Comparison of ENCODE assay signal across 20 mouse cellular contexts in genomic region chr4:110106620-110107243, GRCm38 (mm10).
A peak's percentile ranks its signal among the peaks of the same experiment; 100 is the strongest.
DNase-seq lines count a peak whose midpoint lies in the region; ATAC-seq and TF ChIP-seq lines count a peak whose summit lies in the region.
"Had no signal": no experiment of that assay in that cellular context is flagged by ENCODE, and none has a peak within 500 bp of the region (broad histone marks: within the 10 kb centered on the region; RNA-seq: fewer than 3 reads in every experiment).

No protein-coding gene starts in this region.

- H3K9ac ChIP-seq in forebrain, postnatal 0 days = no peak overlapping the region
- no peak overlapping the region for H3K9ac ChIP-seq in hindbrain, embryonic 13.5 days
- no peak overlapping the region for H3K9ac ChIP-seq in hindbrain, embryonic 11.5 days (ENCODE audit: low read depth, low read length)
- no peak overlapping the region for H3K9ac ChIP-seq in neural tube, embryonic 12.5 days

- H3K27me3 ChIP-seq in forebrain, postnatal 0 days (ENCODE audit: insufficient read depth, low read length) = no peaks in the 10 kb centered on the region
- H3K27me3 ChIP-seq in forebrain, embryonic 10.5 days (ENCODE audit: poor library complexity, severe bottlenecking) = no peaks in the 10 kb centered on the region
- no peaks in the 10 kb centered on the region for H3K27me3 ChIP-seq in hindbrain, embryonic 13.5 days
- H3K27me3 ChIP-seq in hindbrain, embryonic 11.5 days (ENCODE audit: control insufficient read depth, insufficient read depth, low read length) = no peaks in the 10 kb centered on the region
- H3K27me3 ChIP-seq in neural tube, embryonic 12.5 days (replicated peaks) = no peaks in the 10 kb centered on the region

- DNase-seq in forebrain, postnatal 0 days = no peak
- no peak for DNase-seq in forebrain, embryonic 10.5 days (ENCODE audit: extremely low spot score, low spot score)
- no peak for DNase-seq in hindbrain, embryonic 11.5 days (ENCODE audit: low spot score)
- DNase-seq in neural tube, embryonic 10.5 days (ENCODE audit: extremely low spot score, low spot score) = no peak
- no peak for DNase-seq in spleen, postnatal 36 days (ENCODE audit: low spot score in 2 of 2)
- DNase-seq in cerebellum, postnatal 14 days = no peak
- DNase-seq: adrenal gland, adult 8-10 months; adrenal gland, postnatal 25 days; cerebellum, adult 11-12 months; cerebellum, adult 8-10 months; cerebellum, postnatal 10 days; gastrocnemius, postnatal 10 days; gastrocnemius, postnatal 36 days; heart, postnatal 36 days had no signal

- peak; percentile 47; the same call in 1 of the 2 replicates for ATAC-seq in forebrain, postnatal 0 days
- peak; percentile 61; the same call in 1 of the 2 replicates for ATAC-seq in hindbrain, embryonic 13.5 days (ENCODE audit: low FRiP score)
- no peak for ATAC-seq in hindbrain, embryonic 11.5 days (ENCODE audit: low FRiP score)
- peak; percentile 48; the same call in 1 of the 2 replicates for ATAC-seq in neural tube, embryonic 12.5 days (ENCODE audit: low FRiP score, low read depth)
- ATAC-seq: activated CD4-positive, CD25-positive, alpha-beta regulatory T cell, adult 4 months; forebrain, embryonic 14.5 days; intestine, postnatal 0 days had no signal

- no peak overlapping the region for H3K4me3 ChIP-seq in forebrain, postnatal 0 days (ENCODE audit: low read depth, low read length)
- no peak overlapping the region for H3K4me3 ChIP-seq in forebrain, embryonic 10.5 days
- no peak overlapping the region for H3K4me3 ChIP-seq in hindbrain, embryonic 13.5 days
- H3K4me3 ChIP-seq in hindbrain, embryonic 11.5 days (ENCODE audit: low read depth, low read length) = no peak overlapping the region
- no peak overlapping the region for H3K4me3 ChIP-seq in neural tube, embryonic 12.5 days

- H3K4me1 ChIP-seq in forebrain, postnatal 0 days (ENCODE audit: insufficient read depth) = no peaks in the 10 kb centered on the region
- no peaks in the 10 kb centered on the region for H3K4me1 ChIP-seq in forebrain, embryonic 10.5 days
- H3K4me1 ChIP-seq in hindbrain, embryonic 13.5 days (replicated peaks) = 0 out of 2 replicates have a peak, but pooled peaks cover 4% of the 10 kb centered on the region
- H3K4me1 ChIP-seq in hindbrain, embryonic 11.5 days (replicated peaks; ENCODE audit: control insufficient read depth, insufficient read depth, low read length) = no peaks in the 10 kb centered on the region
- no peaks in the 10 kb centered on the region for H3K4me1 ChIP-seq in neural tube, embryonic 12.5 days

- no peaks in the 10 kb centered on the region for H3K36me3 ChIP-seq in forebrain, postnatal 0 days (ENCODE audit: insufficient read depth)
- H3K36me3 ChIP-seq in forebrain, embryonic 10.5 days (replicated peaks) = no peaks in the 10 kb centered on the region
- H3K36me3 ChIP-seq in hindbrain, embryonic 13.5 days = no peaks in the 10 kb centered on the region
- no peaks in the 10 kb centered on the region for H3K36me3 ChIP-seq in hindbrain, embryonic 11.5 days (ENCODE audit: control insufficient read depth, insufficient read depth, low read length)
- H3K36me3 ChIP-seq in neural tube, embryonic 12.5 days = no peaks in the 10 kb centered on the region

- H3K4me2 ChIP-seq in forebrain, postnatal 0 days (ENCODE audit: low read depth) = no peak overlapping the region
- H3K4me2 ChIP-seq in hindbrain, embryonic 13.5 days = no peak overlapping the region
- H3K4me2 ChIP-seq in hindbrain, embryonic 11.5 days (replicated peaks; ENCODE audit: low read depth, low read length) = no peak overlapping the region
- H3K4me2 ChIP-seq in neural tube, embryonic 12.5 days (replicated peaks) = no peak overlapping the region
- H3K4me2 ChIP-seq: heart, embryonic 11.5 days had no signal

- no peaks in the 10 kb centered on the region for H3K9me3 ChIP-seq in forebrain, postnatal 0 days (ENCODE audit: low read length)
- no peaks in the 10 kb centered on the region for H3K9me3 ChIP-seq in forebrain, embryonic 10.5 days
- H3K9me3 ChIP-seq in hindbrain, embryonic 13.5 days = no peaks in the 10 kb centered on the region
- H3K9me3 ChIP-seq in hindbrain, embryonic 11.5 days (ENCODE audit: control insufficient read depth, low read length) = no peaks in the 10 kb centered on the region
- H3K9me3 ChIP-seq in neural tube, embryonic 12.5 days = no peaks in the 10 kb centered on the region

- no peak for TF ChIP-seq CTCF in forebrain, postnatal 0 days (IDR thresholded peaks at IDR 0.05; ENCODE audit: low read depth)

- no peak overlapping the region for H3K27ac ChIP-seq in forebrain, postnatal 0 days (ENCODE audit: low read depth, low read length)
- H3K27ac ChIP-seq in forebrain, embryonic 10.5 days = no peak overlapping the region
- peak overlapping the region; percentile 27 for H3K27ac ChIP-seq in hindbrain, embryonic 13.5 days
- no peak overlapping the region for H3K27ac ChIP-seq in hindbrain, embryonic 11.5 days (ENCODE audit: low read depth, low read length)
- H3K27ac ChIP-seq in neural tube, embryonic 12.5 days = no peak overlapping the region

- WGBS in forebrain, postnatal 0 days = 65% methylated on average over 7 of the region's 7 CpGs
- WGBS in forebrain, embryonic 10.5 days = 87% methylated on average over 7 of the region's 7 CpGs
- WGBS in hindbrain, embryonic 13.5 days = 74% methylated on average over 7 of the region's 7 CpGs
- WGBS in hindbrain, embryonic 11.5 days = 82% methylated on average over 7 of the region's 7 CpGs
- WGBS in neural tube, embryonic 12.5 days = 73% methylated on average over 7 of the region's 7 CpGs
